Mouse (Mus musculus) ovary, postnatal 14 days (tissue): ENCODE results near the gene Ctdspl.

Experiments used
- DNase-seq: peaks from one replicate; pipeline ENCODE4 v3.0.0; 2022; ENCODE audit warnings: low spot score

Ctdspl gene

GRCm38 (mm10) chr9:118949654-118950053, 23.4 kb downstream of the Ctdspl start:
- no peak for DNase-seq

- no peak for DNase-seq
These were observed 23.8 kb downstream of the Ctdspl start for GRCm38 (mm10) chr9:118950061-118950460.

- DNase-seq = no peak
These were observed 24.5 kb downstream of the Ctdspl start for GRCm38 (mm10) chr9:118950751-118951150.

GRCm38 (mm10) chr9:118951381-118951780, 25.1 kb downstream of the Ctdspl start:
- DNase-seq = no peak

- no peak for DNase-seq
These were observed 25.9 kb downstream of the Ctdspl start for GRCm38 (mm10) chr9:118952180-118952579.

- DNase-seq = no peak
These were observed 27.4 kb downstream of the Ctdspl start for GRCm38 (mm10) chr9:118953465-118954194.

- no peak for DNase-seq
These were observed 32.5 kb downstream of the Ctdspl start for GRCm38 (mm10) chr9:118958802-118959201.

GRCm38 (mm10) chr9:118960415-118961091, 34.3 kb downstream of the Ctdspl start:
- DNase-seq = no peak

- no peak for DNase-seq
These were observed 36.9 kb downstream of the Ctdspl start for GRCm38 (mm10) chr9:118963149-118963548.

- no peak for DNase-seq
These were observed 38.2 kb downstream of the Ctdspl start for GRCm38 (mm10) chr9:118964263-118965034.

- DNase-seq = no peak
These were observed 43.6 kb downstream of the Ctdspl start for GRCm38 (mm10) chr9:118969810-118970209.

GRCm38 (mm10) chr9:118973028-118973427, 46.8 kb downstream of the Ctdspl start:
- DNase-seq = no peak

GRCm38 (mm10) chr9:118973566-118973965, 47.3 kb downstream of the Ctdspl start:
- no peak for DNase-seq

GRCm38 (mm10) chr9:118974148-118974547, 47.9 kb downstream of the Ctdspl start:
- no peak for DNase-seq

- DNase-seq = no peak
These were observed 49.0 kb downstream of the Ctdspl start for GRCm38 (mm10) chr9:118975211-118975671.

GRCm38 (mm10) chr9:118975758-118976157, 49.5 kb downstream of the Ctdspl start:
- no peak for DNase-seq

GRCm38 (mm10) chr9:118976561-118976960, 50.3 kb downstream of the Ctdspl start:
- DNase-seq = no peak

- DNase-seq = no peak
These were observed 51.2 kb downstream of the Ctdspl start for GRCm38 (mm10) chr9:118977425-118977824.

- DNase-seq = no peak
These were observed 54.2 kb downstream of the Ctdspl start for GRCm38 (mm10) chr9:118980411-118980823.

GRCm38 (mm10) chr9:118984650-118985432, 58.6 kb downstream of the Ctdspl start:
- DNase-seq = no peak

- DNase-seq = no peak
These were observed 60.0 kb downstream of the Ctdspl start for GRCm38 (mm10) chr9:118986286-118986685.
